Mouse (Mus musculus) left cerebral cortex, adult 8-10 months (tissue): Measurements from ENCODE around the gene 1700003E16Rik. TPM values are rescaled to one million over a fixed set of nuclear protein-coding genes. Genes with fewer than 3 reads are reported as not detected.
A peak's percentile ranks its signal among the peaks of the same experiment; 100 is the strongest.

ENCODE experiments used
- DNase-seq, 2 experiments: peaks; one replicate each; pipeline ENCODE4 v3.0.0; 2022; ENCODE audit warnings: low spot score in 2 of 2
- total RNA-seq, 4 experiments: library from RNA; stranded (reverse); gene quantifications; 2 replicates each; pipeline ENCODE4 v1.2.4; 2022

The 1700003E16Rik gene
- total RNA-seq, 4 experiments from 2014 or later = 26.4 to 29.4 (median 28.3) TPM

- peak in 1 of 2 experiments; percentile 60 for DNase-seq
Measured at GRCm38 (mm10) chr6:83197345-83198004, 41.3 kb downstream of the 1700003E16Rik start.

GRCm38 (mm10) chr6:83203320-83203719, 47.1 kb downstream of the 1700003E16Rik start:
- no peak for DNase-seq

- no peak for DNase-seq
Measured at GRCm38 (mm10) chr6:83205851-83206250, 49.6 kb downstream of the 1700003E16Rik start.

- DNase-seq = no peak
Measured at GRCm38 (mm10) chr6:83206321-83206720, 50.1 kb downstream of the 1700003E16Rik start.

- no peak for DNase-seq
Measured at GRCm38 (mm10) chr6:83207361-83208049, 51.3 kb downstream of the 1700003E16Rik start.

- no peak for DNase-seq
Measured at GRCm38 (mm10) chr6:83208050-83208400, 51.8 kb downstream of the 1700003E16Rik start.

- DNase-seq = no peak
Measured at GRCm38 (mm10) chr6:83210495-83210894, 54.3 kb downstream of the 1700003E16Rik start.

GRCm38 (mm10) chr6:83211526-83211925, 55.3 kb downstream of the 1700003E16Rik start:
- no peak for DNase-seq

Other genes with a start within 250 kb of the 1700003E16Rik start
- 10 to 100 TPM; 35.0 to 36.1 (median 35.2) TPM for gene Sema4f, start 216.6 kb upstream of the 1700003E16Rik start, total RNA-seq
- under 1 TPM in 3 of 4 experiments, not detected in 1; 0.33 to 0.57 (median 0.48) TPM for gene M1ap, start 209.5 kb upstream of the 1700003E16Rik start, total RNA-seq
- 1 to 10 TPM; 2.1 to 3.7 (median 2.9) TPM for gene Dok1, start 122.9 kb upstream of the 1700003E16Rik start, total RNA-seq
- 1 to 10 TPM; 2.0 to 4.3 (median 3.0) TPM for gene Loxl3, start 122.2 kb upstream of the 1700003E16Rik start, total RNA-seq
- gene Aup1, start 101.9 kb upstream of the 1700003E16Rik start, total RNA-seq = 100 to 1,000 TPM in 3 of 4 experiments, 10 to 100 TPM in 1; 98.7 to 123 (median 111) TPM
- gene Htra2, start 101.1 kb upstream of the 1700003E16Rik start, total RNA-seq = 10 to 100 TPM; 47.7 to 53.7 (median 50.4) TPM
- 1 to 10 TPM in 2 of 4 experiments, under 1 TPM in 2; 0.67 to 1.5 (median 1.1) TPM for gene Dqx1, start 98.6 kb upstream of the 1700003E16Rik start, total RNA-seq
- not detected for gene Tlx2, start 86.1 kb upstream of the 1700003E16Rik start, total RNA-seq
- gene Pcgf1, start 78.5 kb upstream of the 1700003E16Rik start, total RNA-seq = 10 to 100 TPM; 26.2 to 31.0 (median 27.2) TPM
- gene Lbx2, start 70.0 kb upstream of the 1700003E16Rik start, total RNA-seq = under 1 TPM in 1 of 4 experiments, not detected in 3; 0.77 TPM
- gene Ccdc142, start 54.8 kb upstream of the 1700003E16Rik start, total RNA-seq = 10 to 100 TPM in 1 of 4 experiments, 1 to 10 TPM in 3; 6.5 to 10.1 (median 8.7) TPM
- 1 to 10 TPM; 5.8 to 8.1 (median 6.4) TPM for gene Gm42688, start 54.8 kb upstream of the 1700003E16Rik start, total RNA-seq
- gene Mrpl53, start 47.4 kb upstream of the 1700003E16Rik start, total RNA-seq = 10 to 100 TPM; 51.1 to 63.3 (median 54.2) TPM
- gene Mogs, start 40.9 kb upstream of the 1700003E16Rik start, total RNA-seq = 10 to 100 TPM; 27.4 to 32.3 (median 31.3) TPM
- 10 to 100 TPM; 36.5 to 47.4 (median 39.6) TPM for gene Wbp1, start 34.8 kb upstream of the 1700003E16Rik start, total RNA-seq
- gene Ino80b, start 31.0 kb upstream of the 1700003E16Rik start, total RNA-seq = 10 to 100 TPM; 22.0 to 26.8 (median 25.4) TPM
- gene Rtkn, start 20.9 kb upstream of the 1700003E16Rik start, total RNA-seq = 100 to 1,000 TPM in 1 of 4 experiments, 10 to 100 TPM in 3; 91.4 to 114 (median 92.8) TPM
- 10 to 100 TPM; 31.8 to 39.1 (median 34.5) TPM for gene Wdr54, start within 50 bp of the 1700003E16Rik start, total RNA-seq
- gene Dctn1, start 9.5 kb downstream of the 1700003E16Rik start, total RNA-seq = 100 to 1,000 TPM; 347 to 364 (median 356) TPM
- gene Slc4a5, start 63.4 kb downstream of the 1700003E16Rik start, total RNA-seq = 1 to 10 TPM in 1 of 4 experiments, under 1 TPM in 3; 0.44 to 2.0 (median 0.79) TPM
- gene Mthfd2, start 169.5 kb downstream of the 1700003E16Rik start, total RNA-seq = 1 to 10 TPM; 5.3 to 8.7 (median 7.0) TPM
- gene Mob1a, start 169.6 kb downstream of the 1700003E16Rik start, total RNA-seq = 10 to 100 TPM; 16.8 to 22.9 (median 17.5) TPM
- 10 to 100 TPM; 34.5 to 61.7 (median 53.5) TPM for gene Bola3, start 192.7 kb downstream of the 1700003E16Rik start, total RNA-seq